Mouse (Mus musculus) kidney, adult 2 months (tissue): Measurements from ENCODE around the gene Lhfpl1.

Experiments
- CTCF ChIP-seq: fragments of 200-500 bp; conservative IDR thresholded peaks from 2 replicates; pipeline ENCODE4 v1.5.1; 2011; ENCODE audit warnings: low read depth, mild to moderate bottlenecking, control low read depth, low read length, moderate library complexity, mixed read lengths; ENCODE audit not compliant: insufficient read depth, insufficient read length
- POLR2A ChIP-seq: fragments of 200-500 bp; IDR thresholded peaks from one replicate; pipeline ENCODE4 v1.6.1; 2011; ENCODE audit warnings: low read depth, low read length, control low read depth

- TF ChIP-seq CTCF: no peak
- no peak for TF ChIP-seq POLR2A
Observed at GRCm38 (mm10) chrX:145336141-145336540, 12.7 kb downstream of the Lhfpl1 start.
